Mouse (Mus musculus) ES-Bruce4 (cell line): ENCODE results near the gene Btbd16.

ENCODE experiments used
- CTCF ChIP-seq: IDR thresholded peaks from one replicate; pipeline ENCODE4 v1.8.1; 2011; ENCODE audit warnings: low read depth, low read length
- POLR2A ChIP-seq: IDR thresholded peaks from one replicate; pipeline ENCODE4 v1.8.1; 2011; ENCODE audit warnings: low read length; ENCODE audit not compliant: insufficient read depth

- TF ChIP-seq CTCF, result no peak
- no peak for TF ChIP-seq POLR2A
These were observed 13.7 kb downstream of the Btbd16 start for GRCm38 (mm10) chr7:130787537-130787936.
